Mouse (Mus musculus) stomach, embryonic 14.5 days (tissue): Measurements from ENCODE around the gene Ephx3. TPM values are rescaled to one million over a fixed set of nuclear protein-coding genes. Genes with fewer than 3 reads are reported as not detected.
"Not testable (repeated sequence)": the region's sequence is repeated elsewhere in the genome, so short reads cannot be mapped to it uniquely, and the experiment has no call there.

Experiments used
- ATAC-seq: fragments of 200-750 bp; cut with Nextera tagmentation; 2 replicates; pipeline ENCODE4 v1.8.0; 2017; ENCODE audit warnings: low read depth, moderate TSS enrichment; ENCODE audit not compliant: insufficient number of reproducible peaks, insufficient read depth, low FRiP score
- H3K27ac ChIP-seq: fragments of 300-500 bp; sonication (generic); 2 replicates; pipeline ENCODE4 v1.5.1; 2014; ENCODE audit warnings: mild to moderate bottlenecking, low read length, moderate library complexity, mixed read lengths
- H3K27me3 ChIP-seq: fragments of 300-500 bp; sonication (generic); 2 replicates; pipeline ENCODE4 v1.6.1; 2014; ENCODE audit warnings: low read length, control low read depth, mixed read lengths; ENCODE audit not compliant: control insufficient read depth, insufficient read depth
- H3K36me3 ChIP-seq: fragments of 300-500 bp; sonication (generic); 2 replicates; pipeline ENCODE4 v1.6.1; 2014; ENCODE audit warnings: mild to moderate bottlenecking, control low read depth, low read length, moderate library complexity, mixed read lengths; ENCODE audit not compliant: control insufficient read depth, insufficient read depth
- H3K4me1 ChIP-seq: fragments of 300-500 bp; sonication (generic); 2 replicates; pipeline ENCODE4 v1.6.1; 2014; ENCODE audit warnings: low read length, control low read depth, mixed read lengths; ENCODE audit not compliant: control insufficient read depth, insufficient read depth
- H3K4me2 ChIP-seq: fragments of 300-500 bp; sonication (generic); replicated peaks from 2 replicates; pipeline ENCODE4 v1.6.1; 2014; ENCODE audit warnings: low read depth, low read length, control low read depth
- H3K4me3 ChIP-seq: fragments of 300-500 bp; sonication (generic); 2 replicates; pipeline ENCODE4 v1.5.1; 2014; ENCODE audit warnings: low read depth, low read length, control low read depth
- H3K9ac ChIP-seq: fragments of 300-500 bp; sonication (generic); replicated peaks from 2 replicates; pipeline ENCODE4 v1.6.1; 2014; ENCODE audit warnings: low read depth, mild to moderate bottlenecking, control low read depth, low read length, moderate library complexity, mixed read lengths
- H3K9me3 ChIP-seq: fragments of 300-500 bp; sonication (generic); 2 replicates; pipeline ENCODE4 v1.6.1; 2016; ENCODE audit warnings: low read depth, low read length, control low read depth; ENCODE audit not compliant: control insufficient read depth
- WGBS: fragments of 180-500 bp; shearing (Covaris S2); extraction: QIAGEN DNeasy Blood & Tissue Kit; methylation state at CpG from one replicate; pipeline ENCODE4 v1.1.7; 2014; 5-methylcytosine and 5-hydroxymethylcytosine counted together
- polyA plus RNA-seq: library from polyadenylated mRNA; unstranded; fragments of >200 nt; fragmentation: Nextera tagmentation; extraction: Ambion mirVana; gene quantifications from 2 replicates; pipeline ENCODE4 v1.2.1, GENCODE M21; 2014

Ephx3 gene
- 0.16 and 0.42 TPM in 2 replicates for polyA plus RNA-seq

DNA sequence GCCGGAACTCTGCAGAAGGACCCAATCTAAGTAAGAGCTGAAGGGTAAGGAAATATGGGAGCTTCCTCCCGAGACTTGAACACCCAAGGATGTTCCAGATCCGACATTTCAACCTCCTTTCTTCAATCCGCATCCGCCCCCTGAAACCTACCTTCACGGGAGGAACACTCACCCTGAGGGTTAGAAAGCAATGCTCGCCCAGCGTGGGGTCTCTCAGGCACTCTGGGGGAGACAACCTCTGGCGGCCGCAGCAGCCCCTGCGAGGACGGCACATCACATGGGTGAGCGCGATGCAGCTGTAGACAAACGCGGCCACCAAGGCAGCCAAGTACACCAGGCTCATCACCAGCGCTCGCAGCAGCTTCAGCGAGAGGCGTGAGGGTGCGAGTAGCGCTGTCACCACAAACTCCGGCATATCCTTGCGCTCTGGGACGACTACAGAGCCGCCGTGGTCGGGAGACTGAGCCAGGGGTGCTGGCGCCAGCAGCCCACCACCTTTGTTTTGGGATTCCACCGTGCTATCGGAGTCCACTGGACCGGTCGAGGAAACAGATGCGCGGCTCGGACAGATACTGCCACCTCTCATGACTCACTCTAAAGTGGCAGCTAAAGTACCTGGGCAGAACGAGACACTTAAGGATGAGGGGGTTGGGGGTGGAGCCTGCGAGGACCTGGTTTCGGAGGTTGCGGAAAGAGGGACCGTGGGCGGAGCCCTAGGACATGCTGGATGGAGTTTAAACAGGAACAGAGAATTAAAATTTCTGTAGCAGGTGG lies at the start of gene Ephx3:
TSS of gene Ephx3 (minus strand) at position 687 of the 774 bp plus-strand sequence.
- no peak within 1 kb of the TSS for H3K9ac ChIP-seq
- peak within 1 kb of the TSS; percentile 58 for H3K4me2 ChIP-seq
- H3K27ac ChIP-seq = no peak within 1 kb of the TSS
- peak within 1 kb of the TSS; percentile 24 for H3K4me3 ChIP-seq
- no peak for ATAC-seq
- H3K27me3 ChIP-seq = no peaks in the 10 kb centered on the region
- H3K9me3 ChIP-seq = no peaks in the 10 kb centered on the region
- no peaks in the 10 kb centered on the region for H3K36me3 ChIP-seq
- H3K4me1 ChIP-seq = 0 out of 2 replicates have a peak, but pooled peaks cover 3% of the 10 kb centered on the region
- 7% methylated on average over 42 of the region's 42 CpGs for WGBS

DNA sequence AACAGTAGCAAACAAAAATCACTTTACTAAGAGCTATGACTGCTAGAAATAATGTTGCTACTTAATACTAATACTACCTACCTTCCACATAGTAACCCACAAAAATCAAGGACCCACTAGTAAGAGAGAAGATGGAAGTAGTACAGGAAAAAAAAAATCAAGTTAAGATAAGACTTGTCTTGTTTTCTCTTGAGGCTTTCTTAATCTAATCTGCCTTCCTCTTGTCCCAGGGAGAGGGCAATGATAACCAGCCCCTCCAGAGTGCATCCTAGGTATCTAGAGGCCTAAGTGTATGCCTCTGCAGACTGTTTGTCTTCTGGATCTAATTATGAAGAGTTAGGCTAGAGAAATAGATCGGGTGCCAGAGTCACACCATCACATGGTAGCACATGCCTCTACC lies 49.2 kb upstream of the Ephx3 start:
- whole genome bisulfite sequencing = 72% methylated on average over 1 of the region's 1 CpGs
- H3K9ac ChIP-seq = no peak overlapping the region
- H3K36me3 ChIP-seq = peaks cover 4% of the 10 kb centered on the region
- no peaks in the 10 kb centered on the region for H3K9me3 ChIP-seq
- no peak overlapping the region for H3K4me3 ChIP-seq
- ATAC-seq = no peak
- peaks cover 15% of the 10 kb centered on the region; the same call in 1 of the 2 replicates for H3K4me1 ChIP-seq
- no peak overlapping the region for H3K27ac ChIP-seq
- no peak overlapping the region for H3K4me2 ChIP-seq
- H3K27me3 ChIP-seq = no peaks in the 10 kb centered on the region

GRCm38 (mm10) chr17:32235534-32236191 lies 46.3 kb upstream of the Ephx3 start:
- Histone ChIP-seq H3K36me3 (no peaks in the 10 kb centered on the region), H3K4me2 (no peak overlapping the region), H3K9ac (no peak overlapping the region), H3K4me3 (no peak overlapping the region), H3K4me1 (peaks cover 15% of the 10 kb centered on the region; the same call in 1 of the 2 replicates), H3K9me3 (no peaks in the 10 kb centered on the region), H3K27ac (peak overlapping the region; percentile 1; the same call in 1 of the 2 replicates), H3K27me3 (no peaks in the 10 kb centered on the region)
- 58% methylated on average over 5 of the region's 5 CpGs for WGBS
- no peak for ATAC-seq

- Histone ChIP-seq H3K4me3 (no peak overlapping the region), H3K4me1 (peaks cover 15% of the 10 kb centered on the region; the same call in 1 of the 2 replicates), H3K36me3 (peaks cover 12% of the 10 kb centered on the region), H3K4me2 (no peak overlapping the region), H3K9ac (no peak overlapping the region), H3K27me3 (no peaks in the 10 kb centered on the region), H3K27ac (no peak overlapping the region), H3K9me3 (no peaks in the 10 kb centered on the region)
- no peak for ATAC-seq
Observed at GRCm38 (mm10) chr17:32233174-32233573, 43.8 kb upstream of the Ephx3 start.

- ATAC-seq = no peak
- no peak overlapping the region for H3K4me2 ChIP-seq
- H3K9ac ChIP-seq = no peak overlapping the region
- H3K27me3 ChIP-seq = no peaks in the 10 kb centered on the region
- H3K4me3 ChIP-seq = no peak overlapping the region
- WGBS = 96% methylated on average over 4 of the region's 4 CpGs
- no peak overlapping the region for H3K27ac ChIP-seq
- no peaks in the 10 kb centered on the region for H3K9me3 ChIP-seq
- H3K4me1 ChIP-seq = 0 out of 2 replicates have a peak, but pooled peaks cover 1% of the 10 kb centered on the region
- H3K36me3 ChIP-seq = peaks cover 43% of the 10 kb centered on the region
Observed at GRCm38 (mm10) chr17:32229256-32229655, 39.9 kb upstream of the Ephx3 start.

GRCm38 (mm10) chr17:32220873-32221272 lies 31.5 kb upstream of the Ephx3 start:
- Histone ChIP-seq H3K4me1 (no peaks in the 10 kb centered on the region), H3K27me3 (no peaks in the 10 kb centered on the region), H3K27ac (no peak overlapping the region), H3K36me3 (peaks cover 84% of the 10 kb centered on the region), H3K4me3 (no peak overlapping the region), H3K9ac (no peak overlapping the region), H3K4me2 (no peak overlapping the region), H3K9me3 (no peaks in the 10 kb centered on the region)
- ATAC-seq = no peak
- 69% methylated on average over 3 of the region's 3 CpGs for WGBS

DNA sequence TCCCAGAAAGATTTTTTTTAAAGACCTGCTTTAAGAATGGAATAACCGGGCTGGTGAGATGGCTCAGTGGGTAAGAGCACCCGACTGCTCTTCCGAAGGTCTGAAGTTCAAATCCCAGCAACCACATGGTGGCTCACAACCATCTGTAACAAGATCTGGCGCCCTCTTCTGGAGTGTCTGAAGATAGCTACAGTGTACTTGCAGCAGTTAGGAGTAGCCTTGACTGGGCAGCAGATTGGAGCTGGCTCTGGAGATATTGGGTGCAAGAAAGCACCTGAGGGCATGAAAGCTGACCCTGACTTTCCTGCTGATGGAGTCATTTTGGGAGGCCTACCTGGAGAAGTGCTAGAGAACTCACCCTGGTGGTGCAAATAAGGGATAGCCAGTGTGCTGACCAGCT lies 26.2 kb upstream of the Ephx3 start:
- not testable (repeated sequence) for H3K4me1 ChIP-seq, H3K4me3 ChIP-seq, H3K27me3 ChIP-seq, H3K27ac ChIP-seq, ATAC-seq, H3K9me3 ChIP-seq, H3K9ac ChIP-seq, H3K4me2 ChIP-seq
- peaks cover 78% of the 10 kb centered on the region for H3K36me3 ChIP-seq
- WGBS = 75% methylated on average over 4 of the region's 4 CpGs

DNA sequence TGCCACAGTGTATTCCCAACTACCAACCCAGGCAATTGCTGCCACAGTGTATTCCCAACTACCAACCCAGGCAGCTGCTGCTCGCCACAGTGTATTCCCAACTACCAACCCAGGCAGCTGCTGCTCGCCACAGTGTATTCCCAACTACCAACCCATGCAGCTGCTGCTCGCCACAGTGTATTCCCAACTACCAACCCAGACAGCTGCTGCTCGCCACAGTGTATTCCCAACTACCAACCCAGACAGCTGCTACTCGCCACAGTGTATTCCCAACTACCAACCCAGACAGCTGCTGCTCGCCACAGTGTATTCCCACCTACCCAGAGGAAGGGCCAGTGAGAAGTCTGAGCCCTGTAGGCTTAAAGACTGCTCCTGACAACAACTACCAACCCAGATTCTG lies 22.2 kb upstream of the Ephx3 start:
- H3K36me3 ChIP-seq = peaks cover 65% of the 10 kb centered on the region
- peaks cover 12% of the 10 kb centered on the region; the same call in 1 of the 2 replicates for H3K4me1 ChIP-seq
- not testable (repeated sequence) for H3K4me2 ChIP-seq, H3K9ac ChIP-seq, H3K9me3 ChIP-seq, H3K27ac ChIP-seq, ATAC-seq, H3K27me3 ChIP-seq, H3K4me3 ChIP-seq
- 91% methylated on average over 6 of the region's 6 CpGs for WGBS
